Comparison of ENCODE assay signal across 9 mouse cellular contexts in genomic region chr1:167688347-167689231, GRCm38 (mm10). TPM values are rescaled to one million over a fixed set of nuclear protein-coding genes. Genes with fewer than 3 reads are reported as not detected.
DNase-seq lines count a peak whose midpoint lies in the region; ATAC-seq and TF ChIP-seq lines count a peak whose summit lies in the region.
"Had no signal": no experiment of that assay in that cellular context is flagged by ENCODE, and none has a peak within 500 bp of the region (broad histone marks: within the 10 kb centered on the region; RNA-seq: fewer than 3 reads in every experiment).

No protein-coding gene starts in this region.

- H3K27me3 ChIP-seq in forebrain, embryonic 14.5 days (replicated peaks; ENCODE audit: control insufficient read depth, insufficient read depth, low read length), result peaks cover 64% of the 10 kb centered on the region
- H3K27me3 ChIP-seq in hindbrain, postnatal 0 days (ENCODE audit: insufficient read depth, low read length), result peaks cover 66% of the 10 kb centered on the region
- peaks cover 80% of the 10 kb centered on the region for H3K27me3 ChIP-seq in liver, embryonic 12.5 days (replicated peaks)

- H3K9ac ChIP-seq in forebrain, embryonic 14.5 days (ENCODE audit: low read length), result peak overlapping the region; percentile 54
- peak overlapping the region; percentile 46 for H3K9ac ChIP-seq in hindbrain, postnatal 0 days (replicated peaks; ENCODE audit: low read length)
- H3K9ac ChIP-seq in liver, embryonic 12.5 days, result no peak overlapping the region

- DNase-seq in urinary bladder, adult 18-20 months (ENCODE audit: low spot score in 2 of 2), result peak; percentile 1 to 38
- DNase-seq in urinary bladder, postnatal 4 days (ENCODE audit: low spot score in 2 of 2), result no peak
- DNase-seq in forebrain, embryonic 14.5 days (ENCODE audit: low spot score), result peak; percentile 57
- peak; percentile 23 for DNase-seq in hindbrain, postnatal 0 days (ENCODE audit: low spot score)
- peak; percentile 44 for DNase-seq in retina, embryonic 14.5 days (ENCODE audit: low spot score)
- DNase-seq in frontal cortex, adult 2 months (ENCODE audit: extremely low spot score in 1 of 2, low spot score in 1 of 2), result no peak
- no peak for DNase-seq in thymus, postnatal 0 days (ENCODE audit: low spot score)

- under 1% methylated on average over 77 of the region's 98 CpGs for WGBS in forebrain, embryonic 14.5 days
- 3% methylated on average over 91 of the region's 98 CpGs for WGBS in hindbrain, postnatal 0 days
- WGBS in liver, embryonic 12.5 days (ENCODE audit: insufficient replicate concordance), result 2% methylated on average over 97 of the region's 98 CpGs

- H3K4me3 ChIP-seq in forebrain, embryonic 14.5 days (ENCODE audit: low read depth, low read length), result peak overlapping the region; percentile 39
- H3K4me3 ChIP-seq in hindbrain, postnatal 0 days (ENCODE audit: low read length), result peak overlapping the region; percentile 46
- H3K4me3 ChIP-seq in liver, embryonic 12.5 days, result peak overlapping the region; percentile 40
- H3K4me3 ChIP-seq: myocyte had no signal

- peak overlapping the region; percentile 70 for H3K4me2 ChIP-seq in forebrain, embryonic 14.5 days (ENCODE audit: low read length)
- H3K4me2 ChIP-seq in hindbrain, postnatal 0 days (ENCODE audit: low read depth, low read length), result peak overlapping the region; percentile 68
- peak overlapping the region; percentile 60 for H3K4me2 ChIP-seq in liver, embryonic 12.5 days

- ATAC-seq in forebrain, embryonic 14.5 days, result peak; percentile 51
- peak; percentile 44 for ATAC-seq in hindbrain, postnatal 0 days
- no peak for ATAC-seq in liver, embryonic 12.5 days

- no peaks in the 10 kb centered on the region for H3K36me3 ChIP-seq in forebrain, embryonic 14.5 days (ENCODE audit: control insufficient read depth, insufficient read depth, low read length)
- no peaks in the 10 kb centered on the region for H3K36me3 ChIP-seq in hindbrain, postnatal 0 days (ENCODE audit: insufficient read depth, low read length)
- H3K36me3 ChIP-seq in liver, embryonic 12.5 days, result no peaks in the 10 kb centered on the region

- peaks cover 6% of the 10 kb centered on the region; the same call in 1 of the 2 replicates for H3K9me3 ChIP-seq in forebrain, embryonic 14.5 days (replicated peaks; ENCODE audit: control insufficient read depth, low read length)
- 0 out of 2 replicates have a peak, but pooled peaks cover 4% of the 10 kb centered on the region for H3K9me3 ChIP-seq in hindbrain, postnatal 0 days (ENCODE audit: low read length)
- no peaks in the 10 kb centered on the region for H3K9me3 ChIP-seq in liver, embryonic 12.5 days (replicated peaks)

- no peak for TF ChIP-seq CTCF in hindbrain, postnatal 0 days (IDR thresholded peaks at IDR 0.05; ENCODE audit: low read depth)

- H3K4me1 ChIP-seq in forebrain, embryonic 14.5 days (ENCODE audit: control insufficient read depth, insufficient read depth, low read length), result peaks cover 13% of the 10 kb centered on the region
- peaks cover 8% of the 10 kb centered on the region; the same call in 1 of the 2 replicates for H3K4me1 ChIP-seq in hindbrain, postnatal 0 days (ENCODE audit: insufficient read depth, low read length)
- H3K4me1 ChIP-seq in liver, embryonic 12.5 days, result no peaks in the 10 kb centered on the region

- H3K27ac ChIP-seq in forebrain, embryonic 14.5 days (ENCODE audit: low read depth, low read length), result peak overlapping the region; percentile 5; the same call in 1 of the 2 replicates
- H3K27ac ChIP-seq in hindbrain, postnatal 0 days, result no peak overlapping the region
- no peak overlapping the region for H3K27ac ChIP-seq in liver, embryonic 12.5 days

RNA-seq across cellular contexts. Expression of gene Lmx1a, which starts 0.4 kb away (rescaled TPM):
- 2.3 and 2.8 TPM in 2 replicates for polyA plus RNA-seq in forebrain, embryonic 14.5 days (2014; fragmentation: Nextera tagmentation; extraction: Ambion mirVana)
- 7.8 and 12.5 TPM in 2 replicates for total RNA-seq in hindbrain, postnatal 0 days (2014; rRNA removed)
- polyA plus RNA-seq in hindbrain, postnatal 0 days (2015; fragmentation: Nextera tagmentation; extraction: Ambion mirVana), result 4.9 and 5.7 TPM in 2 replicates
- polyA plus RNA-seq in liver, embryonic 12.5 days (2016; fragmentation: Nextera tagmentation; extraction: Ambion mirVana), result 1.2 and 1.6 TPM in 2 replicates
- polyA plus RNA-seq in frontal cortex, adult 2 months (2012; rRNA removed), result not detected in 2 replicates
- 0.08 and 0.10 TPM in 2 replicates for polyA plus RNA-seq in thymus, postnatal 0 days (2015; fragmentation: Nextera tagmentation; extraction: Ambion mirVana)
- polyA plus RNA-seq: myocyte had no signal

Comparison
In these comparisons a context has a peak if more than half of its experiments do, and no peak if none do; other contexts are left out.
1. DNase-seq: peak in urinary bladder, adult 18-20 months (2 of 2), forebrain, embryonic 14.5 days (single experiment), hindbrain, postnatal 0 days (single experiment) and retina, embryonic 14.5 days (single experiment); none in urinary bladder, postnatal 4 days (0 of 2), frontal cortex, adult 2 months (0 of 2) and thymus, postnatal 0 days (single experiment).
2. Peak in every context shown above with its lines, with median percentiles within 50 percentile points of each other: H3K4me2 ChIP-seq and H3K4me3 ChIP-seq.